Comparison of ENCODE assay signal across 9 mouse cellular contexts in genomic region chr7:101620373-101620772, GRCm38 (mm10). TPM values are rescaled to one million over a fixed set of nuclear protein-coding genes. Genes with fewer than 3 reads are reported as not detected.
DNase-seq lines count a peak whose midpoint lies in the region; TF ChIP-seq lines count a peak whose summit lies in the region.
"Had no signal": no experiment of that assay in that cellular context is flagged by ENCODE, and none has a peak within 500 bp of the region (broad histone marks: within the 10 kb centered on the region; RNA-seq: fewer than 3 reads in every experiment).

No protein-coding gene starts in this region.

- H3K79me3 ChIP-seq in C2C12 (ENCODE audit: low read depth), result no peaks in the 10 kb centered on the region

- no peak overlapping the region for H3K27ac ChIP-seq in heart, adult 2 months
- H3K27ac ChIP-seq: embryonic facial prominence, embryonic 15.5 days had no signal

- no peaks in the 10 kb centered on the region for H3K4me1 ChIP-seq in heart, adult 2 months (ENCODE audit: control insufficient read depth, insufficient read depth, low read length)
- H3K4me1 ChIP-seq: embryonic facial prominence, embryonic 15.5 days had no signal

- no peaks in the 10 kb centered on the region for H3K79me2 ChIP-seq in heart, adult 2 months (replicated peaks; ENCODE audit: control insufficient read depth, insufficient read depth, low read length)
- no peaks in the 10 kb centered on the region for H3K79me2 ChIP-seq in C2C12 (ENCODE audit: control insufficient read depth, insufficient read depth)

- no peak overlapping the region for H3K4me3 ChIP-seq in heart, adult 2 months
- no peak overlapping the region for H3K4me3 ChIP-seq in C2C12 (ENCODE audit: insufficient read depth, poor library complexity, severe bottlenecking)
- H3K4me3 ChIP-seq: embryonic facial prominence, embryonic 15.5 days had no signal

- no peak for TF ChIP-seq EP300 in heart, adult 2 months (IDR thresholded peaks at IDR 0.05; ENCODE audit: insufficient read depth, low read depth, low read length)

- no peak for TF ChIP-seq POLR2A in heart, adult 2 months (IDR thresholded peaks at IDR 0.05; ENCODE audit: insufficient read depth, low read depth, low read length)

- H3ac ChIP-seq in C2C12 (ENCODE audit: control insufficient read depth, insufficient read length, low read depth), result no peak overlapping the region

- no peaks in the 10 kb centered on the region for H3K27me3 ChIP-seq in heart, adult 2 months (ENCODE audit: control insufficient read depth, insufficient read depth, low read length)
- H3K27me3 ChIP-seq in C2C12 (ENCODE audit: control insufficient read depth, insufficient read depth, insufficient read length), result peaks cover 3% of the 10 kb centered on the region
- H3K27me3 ChIP-seq: embryonic facial prominence, embryonic 15.5 days had no signal

- peak; percentile 92 for TF ChIP-seq CTCF in heart, adult 2 months (IDR thresholded peaks at IDR 0.05)
- peak; percentile 31 for TF ChIP-seq CTCF in C2C12 (IDR thresholded peaks at IDR 0.05; ENCODE audit: control insufficient read depth, insufficient read depth, insufficient read length)

- WGBS in heart, adult 2 months, result 25% methylated on average over 4 of the region's 4 CpGs

- intact Hi-C loops in heart, adult 2 months (cut with DNase I), result loop anchor here (5.0 to 10.0 kb wide), 2 partner anchors 76 to 193 kb away; no protein-coding TSS in a partner anchor
- intact Hi-C loops in heart, postnatal 25 days (cut with DNase I), result loop anchor here (5.0 kb wide), 1 partner anchor 208 kb away; the partner anchor contains the start of gene Gm45837

- DNase-seq in heart, adult 2 months, result peak; percentile 12 to 29
- no peak for DNase-seq in heart, postnatal 25 days (ENCODE audit: low spot score)
- peak; percentile 49 for DNase-seq in adrenal gland, adult 2 months
- peak; percentile 11 for DNase-seq in embryo, embryonic 11.5 days (ENCODE audit: low read depth, low spot score)
- DNase-seq in layer of hippocampus, adult 11-12 months (ENCODE audit: low spot score), result peak; percentile 73
- peak; percentile 24 for DNase-seq in lung, postnatal 14 days
- peak; percentile 60 for DNase-seq in testis, postnatal 10 days (ENCODE audit: low spot score)

- no peak overlapping the region for H3K9ac ChIP-seq in heart, adult 2 months (ENCODE audit: low read depth, low read length)
- H3K9ac ChIP-seq: embryonic facial prominence, embryonic 15.5 days had no signal

- no peaks in the 10 kb centered on the region for H3K36me3 ChIP-seq in heart, adult 2 months (ENCODE audit: control insufficient read depth, insufficient read depth, low read length)
- no peaks in the 10 kb centered on the region for H3K36me3 ChIP-seq in C2C12 (ENCODE audit: control insufficient read depth, insufficient read depth)
- H3K36me3 ChIP-seq: embryonic facial prominence, embryonic 15.5 days had no signal

TF ChIP-seq in C2C12, 6 proteins besides CTCF, POLR2A, EP300 and RAD21:
- no peak for TF ChIP-seq USF1 (IDR thresholded peaks at IDR 0.05; ENCODE audit: low read depth)
- no peak for TF ChIP-seq MYOG (IDR thresholded peaks at IDR 0.05; ENCODE audit: control insufficient read depth, extremely low read depth, insufficient read length)
- no peak for TF ChIP-seq MYOD1 (IDR thresholded peaks at IDR 0.05; ENCODE audit: control insufficient read depth, insufficient read length, low read depth)
- no peak for TF ChIP-seq CEBPB (IDR thresholded peaks at IDR 0.05; ENCODE audit: low read depth)
- no peak for TF ChIP-seq FOSL1 (IDR thresholded peaks at IDR 0.05; ENCODE audit: insufficient read depth, low read length, poor library complexity, severe bottlenecking)
- no peak for TF ChIP-seq MAX (IDR thresholded peaks at IDR 0.05)
TF ChIP-seq in C2C12: peak in this region for 0.

RNA-seq across cellular contexts. Expression of gene Art2b, which starts 35.0 kb away (rescaled TPM):
- under 1 TPM in 1 of 2 experiments, not detected in 1; 0.21 TPM for total RNA-seq in heart, adult 2 months (2021)
- 0.06 and 0.18 TPM in 2 replicates for polyA plus RNA-seq in heart, adult 2 months (2012; rRNA removed)
- total RNA-seq in heart, postnatal 25 days (2021), result not detected
- polyA plus RNA-seq in C2C12 (2012; fragmentation: generic; extraction: Trizol), result not detected
- not detected for total RNA-seq in adrenal gland, adult 2 months (2021)
- 0.06 TPM in 1 of 2 replicates, not detected in the other for polyA plus RNA-seq in adrenal gland, adult 2 months (2012; rRNA removed)
- polyA plus RNA-seq: embryonic facial prominence, embryonic 15.5 days had no signal

RNA-seq across cellular contexts. Expression of gene Clpb, which starts 43.1 kb away (rescaled TPM):
- total RNA-seq in heart, adult 2 months (2021), result 10 to 100 TPM; 72.6 to 79.2 TPM
- 57.3 and 77.1 TPM in 2 replicates for polyA plus RNA-seq in heart, adult 2 months (2012; rRNA removed)
- 10 to 100 TPM; 59.7 to 62.6 TPM for total RNA-seq in heart, postnatal 25 days (2021)
- 67.3 TPM for polyA plus RNA-seq in C2C12 (2012; fragmentation: generic; extraction: Trizol)
- total RNA-seq in adrenal gland, adult 2 months (2021), result 10 to 100 TPM; 87.6 to 89.5 TPM
- 23.6 and 27.8 TPM in 2 replicates for polyA plus RNA-seq in adrenal gland, adult 2 months (2012; rRNA removed)
